Mouse (Mus musculus) kidney, postnatal 0 days (tissue): ENCODE results near the gene Cpm. TPM values are rescaled to one million over a fixed set of nuclear protein-coding genes. Genes with fewer than 3 reads are reported as not detected.

Experiments used
- ATAC-seq: fragments of 200-750 bp; cut with Nextera tagmentation; replicated peaks from 2 replicates; pipeline ENCODE4 v1.8.0; 2017; ENCODE audit warnings: low read depth, moderate number of reproducible peaks, moderate TSS enrichment, moderate library complexity; ENCODE audit not compliant: low FRiP score
- DNase-seq: peaks from one replicate; pipeline ENCODE4 v3.0.0-alpha.2; 2016; ENCODE audit warnings: low spot score
- H3K27ac ChIP-seq: fragments of 300-500 bp; sonication (generic); 2 replicates; pipeline ENCODE4 v1.5.1; 2014; ENCODE audit warnings: mild to moderate bottlenecking
- H3K27me3 ChIP-seq: fragments of 300-500 bp; sonication (generic); 2 replicates; pipeline ENCODE4 v1.6.1; 2014; ENCODE audit warnings: low read length, mixed read lengths; ENCODE audit not compliant: insufficient read depth
- H3K36me3 ChIP-seq: fragments of 300-500 bp; sonication (generic); 2 replicates; pipeline ENCODE4 v1.6.1; 2014; ENCODE audit warnings: low read length, mixed read lengths; ENCODE audit not compliant: insufficient read depth
- H3K4me1 ChIP-seq: fragments of 300-500 bp; sonication (generic); replicated peaks from 2 replicates; pipeline ENCODE4 v1.6.1; 2014; ENCODE audit warnings: antibody characterized with exemption, low read length, mixed read lengths; ENCODE audit not compliant: insufficient read depth
- H3K4me2 ChIP-seq: fragments of 300-500 bp; sonication (generic); 2 replicates; pipeline ENCODE4 v1.6.1; 2014; ENCODE audit warnings: mild to moderate bottlenecking, low read length, moderate library complexity, mixed read lengths
- H3K4me3 ChIP-seq: fragments of 300-500 bp; sonication (generic); replicated peaks from 2 replicates; pipeline ENCODE4 v1.5.1; 2014; ENCODE audit warnings: low read depth, low read length
- H3K9ac ChIP-seq: fragments of 300-500 bp; sonication (generic); 2 replicates; pipeline ENCODE4 v1.6.1; 2014; ENCODE audit warnings: low read depth, low read length
- H3K9me3 ChIP-seq: fragments of 300-500 bp; sonication (generic); replicated peaks from 2 replicates; pipeline ENCODE4 v1.6.1; 2016; ENCODE audit warnings: low read length, inconsistent platforms, mixed read lengths
- CTCF ChIP-seq: IDR thresholded peaks from 2 replicates; pipeline ENCODE4 v1.5.1; 2016; ENCODE audit warnings: antibody characterized with exemption, low read depth, mild to moderate bottlenecking, moderate library complexity
- WGBS: fragments of 180-500 bp; shearing (Covaris S2); extraction: QIAGEN DNeasy Blood & Tissue Kit; methylation state at CpG from one replicate; pipeline ENCODE4 v1.1.7; 2014; 5-methylcytosine and 5-hydroxymethylcytosine counted together
- polyA plus RNA-seq: library from polyadenylated mRNA; unstranded; fragments of >200 nt; fragmentation: Nextera tagmentation; extraction: Ambion mirVana; gene quantifications from 2 replicates; pipeline ENCODE4 v1.2.1, GENCODE M21; 2015

Cpm gene
- polyA plus RNA-seq, 1 experiment from 2014 or later: 51.7 TPM

DNA sequence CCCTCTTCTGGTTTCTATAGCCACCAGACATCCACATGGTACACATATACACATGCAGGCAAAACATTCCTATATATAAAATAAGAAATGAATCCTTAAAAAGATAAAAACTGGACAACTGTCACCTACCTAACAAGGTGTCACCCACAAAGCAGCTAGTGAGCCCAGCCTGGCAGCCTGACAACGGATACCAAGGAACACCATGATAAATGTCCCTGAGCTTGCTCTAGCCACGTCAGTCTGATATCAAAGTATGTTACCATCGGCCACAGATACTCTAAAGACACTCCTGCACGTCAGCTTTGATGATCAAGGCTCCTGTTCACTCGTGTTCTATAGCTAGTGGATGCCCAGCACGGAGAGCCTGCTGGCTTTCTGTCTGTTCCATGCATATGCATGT, 77.1 kb downstream of the Cpm start:
- H3K4me3 ChIP-seq: no peak overlapping the region
- no peak overlapping the region for H3K27ac ChIP-seq
- no peaks in the 10 kb centered on the region for H3K27me3 ChIP-seq
- H3K4me1 ChIP-seq: 0 out of 2 replicates have a peak, but pooled peaks cover 4% of the 10 kb centered on the region
- no peak overlapping the region for H3K9ac ChIP-seq
- no peak for TF ChIP-seq CTCF
- no peak overlapping the region for H3K4me2 ChIP-seq
- peaks cover 38% of the 10 kb centered on the region for H3K36me3 ChIP-seq
- DNase-seq: no peak
- ATAC-seq: no peak
- no peaks in the 10 kb centered on the region for H3K9me3 ChIP-seq
- 91% methylated on average over 6 of the region's 6 CpGs for WGBS

DNA sequence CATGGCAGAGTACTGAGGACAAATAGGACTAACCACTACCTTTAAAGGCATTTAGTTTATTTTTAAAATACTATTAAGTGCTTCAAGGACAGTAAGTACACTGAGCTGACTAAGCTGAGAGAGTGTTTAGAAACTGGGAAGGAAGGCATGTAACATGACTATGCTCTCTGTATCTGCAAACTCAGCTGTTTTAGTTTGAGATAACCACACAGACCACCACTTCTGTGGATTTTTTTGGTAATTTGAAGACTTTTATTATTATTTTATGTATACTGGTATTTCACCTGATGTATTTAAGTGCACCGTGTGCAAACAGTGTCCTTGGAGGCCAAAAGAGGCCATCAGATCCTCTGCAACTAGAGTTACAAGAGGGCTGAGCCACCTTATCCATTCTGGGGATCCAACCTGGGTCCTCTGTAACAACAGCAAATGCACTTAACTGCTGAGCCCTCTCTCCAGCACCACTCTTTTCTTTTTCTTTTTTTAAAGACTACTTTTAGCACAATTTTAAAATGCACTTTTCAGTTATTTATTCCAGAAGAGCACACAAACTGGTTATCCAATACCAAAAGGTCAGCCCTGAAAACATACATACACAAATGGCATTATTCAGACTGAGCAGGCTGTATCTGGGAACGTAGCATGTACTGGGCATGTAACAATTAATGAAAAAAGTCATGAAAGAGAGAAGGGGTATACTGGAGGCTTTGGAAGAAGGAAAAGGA, 78.0 kb downstream of the Cpm start:
- H3K27me3 ChIP-seq: no peaks in the 10 kb centered on the region
- 90% methylated on average over 2 of the region's 2 CpGs for WGBS
- no peak overlapping the region for H3K27ac ChIP-seq
- H3K4me3 ChIP-seq: no peak overlapping the region
- no peaks in the 10 kb centered on the region for H3K9me3 ChIP-seq
- no peak for DNase-seq
- no peak overlapping the region for H3K9ac ChIP-seq
- no peak for TF ChIP-seq CTCF
- no peak overlapping the region for H3K4me2 ChIP-seq
- peaks cover 31% of the 10 kb centered on the region for H3K36me3 ChIP-seq
- H3K4me1 ChIP-seq: 0 out of 2 replicates have a peak, but pooled peaks cover 4% of the 10 kb centered on the region
- ATAC-seq: no peak

DNA sequence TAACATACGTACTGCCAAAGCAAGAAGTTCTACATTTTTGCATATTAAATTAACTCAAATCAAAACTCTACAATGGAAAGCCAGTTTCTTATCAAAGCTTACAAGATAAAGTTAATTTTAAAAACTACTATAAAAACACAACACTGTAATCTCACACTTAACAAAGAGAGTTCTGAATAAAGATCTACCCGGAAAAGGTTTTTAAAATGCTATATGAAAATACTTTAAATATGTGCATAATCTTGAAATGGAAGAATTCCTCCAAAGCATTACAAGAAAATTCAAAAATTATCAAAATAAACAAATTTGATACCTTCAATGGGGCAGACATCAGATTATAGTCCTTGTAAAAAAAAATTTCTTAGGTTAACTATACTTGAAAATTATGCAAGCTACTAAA, 79.1 kb downstream of the Cpm start:
- no peak for TF ChIP-seq CTCF
- Histone ChIP-seq H3K27me3 (no peaks in the 10 kb centered on the region), H3K9me3 (no peaks in the 10 kb centered on the region), H3K36me3 (peaks cover 24% of the 10 kb centered on the region), H3K4me2 (no peak overlapping the region), H3K9ac (no peak overlapping the region), H3K4me3 (no peak overlapping the region), H3K4me1 (0 out of 2 replicates have a peak, but pooled peaks cover 4% of the 10 kb centered on the region), H3K27ac (no peak overlapping the region)
- 98% methylated on average over 2 of the region's 2 CpGs for WGBS
- no peak for ATAC-seq
- DNase-seq: no peak

DNA sequence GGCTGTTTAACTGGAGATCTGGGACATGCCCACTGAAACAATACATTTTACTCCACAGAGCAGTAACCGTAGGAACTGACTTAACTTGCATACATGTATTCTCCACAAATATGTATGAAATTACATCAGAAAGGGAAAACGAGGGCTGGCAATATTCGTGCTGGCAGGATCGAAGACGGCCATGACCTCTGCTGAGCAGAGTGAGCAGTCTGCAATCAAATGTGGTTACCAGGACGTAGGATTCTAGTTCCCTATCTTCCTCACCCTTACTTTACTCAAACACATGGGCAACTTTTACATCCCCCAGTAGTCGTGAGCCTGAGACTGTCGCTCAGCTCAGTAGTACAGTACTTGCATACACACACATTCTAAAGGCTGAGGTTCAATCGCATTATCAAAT, 79.6 kb downstream of the Cpm start:
- ATAC-seq (no peak), DNase-seq (no peak)
- 80% methylated on average over 9 of the region's 9 CpGs for WGBS
- H3K4me2 ChIP-seq: peak overlapping the region; percentile 55
- H3K27ac ChIP-seq: no peak overlapping the region
- no peaks in the 10 kb centered on the region for H3K27me3 ChIP-seq
- 0 out of 2 replicates have a peak, but pooled peaks cover 4% of the 10 kb centered on the region for H3K4me1 ChIP-seq
- no peaks in the 10 kb centered on the region for H3K9me3 ChIP-seq
- no peak for TF ChIP-seq CTCF
- H3K4me3 ChIP-seq: peak overlapping the region; percentile 99; the same call in 1 of the 2 replicates
- H3K9ac ChIP-seq: peak overlapping the region; percentile 32; the same call in 1 of the 2 replicates
- peaks cover 19% of the 10 kb centered on the region for H3K36me3 ChIP-seq

DNA sequence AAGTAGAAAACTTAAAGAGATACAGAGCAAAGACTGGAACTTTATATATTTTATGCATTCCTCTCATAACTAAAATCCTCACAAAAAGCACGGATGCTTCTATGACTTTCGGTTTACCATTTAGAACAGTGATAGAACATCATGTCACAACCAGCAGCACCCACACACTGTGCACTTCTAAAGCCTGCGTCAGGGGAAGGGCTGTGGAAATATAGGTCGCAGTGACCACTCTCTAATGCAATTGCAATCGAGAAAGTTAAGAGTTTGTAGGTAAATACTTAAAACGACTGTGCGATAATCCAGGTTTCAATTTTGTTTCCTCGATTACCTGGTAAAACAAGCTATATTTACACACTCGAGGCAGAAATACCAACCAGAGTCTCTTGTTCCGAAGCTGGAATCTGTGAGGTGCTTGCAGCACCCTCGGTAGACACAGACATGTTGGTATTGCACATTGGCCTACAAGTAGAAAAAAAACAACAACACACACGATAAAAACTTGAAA, 80.1 kb downstream of the Cpm start:
- H3K4me3 ChIP-seq: peak overlapping the region; percentile 99
- H3K9ac ChIP-seq: peak overlapping the region; percentile 99
- peaks cover 16% of the 10 kb centered on the region for H3K36me3 ChIP-seq
- no peak for TF ChIP-seq CTCF
- H3K4me2 ChIP-seq: peak overlapping the region; percentile 55
- DNase-seq (no peak), ATAC-seq (no peak)
- H3K27ac ChIP-seq: peak overlapping the region; percentile 98; the same call in 1 of the 2 replicates
- no peaks in the 10 kb centered on the region for H3K27me3 ChIP-seq
- H3K9me3 ChIP-seq: no peaks in the 10 kb centered on the region
- H3K4me1 ChIP-seq: 0 out of 2 replicates have a peak, but pooled peaks cover 4% of the 10 kb centered on the region
- WGBS: 35% methylated on average over 12 of the region's 12 CpGs

DNA sequence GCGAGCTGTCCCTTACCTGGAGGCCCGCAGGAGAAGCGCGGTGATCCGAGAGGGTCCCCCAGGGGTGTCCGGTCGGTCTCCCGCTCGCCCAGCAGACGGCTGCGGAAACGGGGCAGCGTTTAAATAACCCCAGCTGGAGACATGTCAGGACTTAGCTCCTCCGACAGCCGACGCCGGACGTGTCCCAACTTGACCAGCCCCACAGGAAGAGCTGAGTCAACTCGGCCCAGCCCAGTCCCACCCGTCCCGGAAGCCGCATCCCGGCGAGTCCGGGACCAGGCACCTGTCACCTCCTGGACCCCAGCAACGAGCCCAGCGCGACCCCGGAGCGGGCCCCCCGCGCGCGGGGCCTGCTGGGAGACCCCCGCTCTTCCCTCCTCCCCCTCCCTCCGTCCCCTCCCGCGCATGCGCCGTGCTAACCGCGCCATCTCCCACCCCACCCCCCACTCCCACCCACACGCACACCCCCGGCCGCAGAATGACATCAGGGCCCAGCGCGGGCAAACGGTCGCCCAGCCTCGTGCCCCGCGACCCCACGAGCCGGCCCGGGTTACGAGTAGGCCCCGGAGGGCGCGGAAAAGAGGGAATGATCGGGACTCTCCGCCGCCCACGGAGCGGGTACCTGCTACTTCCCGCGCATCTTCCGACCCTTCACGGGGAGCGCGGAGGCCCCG, 80.8 kb downstream of the Cpm start:
- peak overlapping the region; percentile 99 for H3K9ac ChIP-seq
- no peak for TF ChIP-seq CTCF
- H3K27me3 ChIP-seq: no peaks in the 10 kb centered on the region
- DNase-seq (peak; percentile 84), ATAC-seq (peak; percentile 75)
- peak overlapping the region; percentile 98 for H3K27ac ChIP-seq
- WGBS: under 1% methylated on average over 57 of the region's 71 CpGs
- H3K9me3 ChIP-seq: no peaks in the 10 kb centered on the region
- H3K36me3 ChIP-seq: peaks cover 11% of the 10 kb centered on the region
- H3K4me1 ChIP-seq: 0 out of 2 replicates have a peak, but pooled peaks cover 4% of the 10 kb centered on the region
- peak overlapping the region; percentile 99 for H3K4me3 ChIP-seq
- H3K4me2 ChIP-seq: peak overlapping the region; percentile 55
